18 mouse cellular contexts compared by ENCODE assay signal in genomic region chr16:37940291-37940690, GRCm38 (mm10). TPM values are rescaled to one million over a fixed set of nuclear protein-coding genes. Genes with fewer than 3 reads are reported as not detected.
DNase-seq lines count a peak whose midpoint lies in the region; TF ChIP-seq lines count a peak whose summit lies in the region.
"Had no signal": no experiment of that assay in that cellular context is flagged by ENCODE, and none has a peak within 500 bp of the region (broad histone marks: within the 10 kb centered on the region; RNA-seq: fewer than 3 reads in every experiment).

No protein-coding gene starts in this region.

- peak; percentile 48 for DNase-seq in adrenal gland, adult 2 months
- no peak for DNase-seq in adrenal gland, postnatal 10 days
- peak; percentile 61 to 76 for DNase-seq in kidney, postnatal 4 days
- no peak for DNase-seq in kidney, adult 18-20 months
- DNase-seq in adrenal gland, postnatal 36 days: peak; percentile 24 to 52
- no peak for DNase-seq in thymus, postnatal 0 days (ENCODE audit: low spot score)
- no peak for DNase-seq in left cerebral cortex, postnatal 4 days
- DNase-seq: cerebellum, postnatal 14 days; heart, adult 11 months; lung, embryonic 14.5 days; right cerebral cortex, postnatal 25 days; thymus, postnatal 14 days had no signal

- no peaks in the 10 kb centered on the region for H3K27me3 ChIP-seq in myocyte (ENCODE audit: control insufficient read depth, insufficient read depth, insufficient read length)
- H3K27me3 ChIP-seq: embryonic facial prominence, embryonic 12.5 days; hindbrain, embryonic 15.5 days; limb, embryonic 15.5 days had no signal

- H3K4me2 ChIP-seq in myocyte (ENCODE audit: low read depth): peak overlapping the region; percentile 69
- H3K4me2 ChIP-seq: embryonic facial prominence, embryonic 12.5 days; hindbrain, embryonic 15.5 days; limb, embryonic 15.5 days; lung, embryonic 14.5 days had no signal

- no peak for TF ChIP-seq POLR2A in myocyte (IDR thresholded peaks at IDR 0.05; ENCODE audit: insufficient read length, low read depth)

- no peaks in the 10 kb centered on the region for H3K36me3 ChIP-seq in myocyte (ENCODE audit: control insufficient read depth, insufficient read depth)
- H3K36me3 ChIP-seq: embryonic facial prominence, embryonic 12.5 days; G1E; hindbrain, embryonic 15.5 days; limb, embryonic 15.5 days; midbrain, embryonic 10.5 days had no signal

- H3K79me2 ChIP-seq in myocyte (ENCODE audit: control insufficient read depth, insufficient read depth): no peaks in the 10 kb centered on the region

- intact Hi-C loops in left cerebral cortex, postnatal 4 days (cut with DNase I): no loop called here

- H3ac ChIP-seq in myocyte (ENCODE audit: control insufficient read depth, insufficient read length): no peak overlapping the region

- peak overlapping the region; percentile 15 for H3K4me3 ChIP-seq in myocyte
- H3K4me3 ChIP-seq: embryonic facial prominence, embryonic 12.5 days; hindbrain, embryonic 15.5 days; limb, embryonic 15.5 days; midbrain, embryonic 10.5 days had no signal

TF ChIP-seq in myocyte, 11 proteins besides CTCF, POLR2A, EP300 and RAD21:
- TF ChIP-seq MAX (IDR thresholded peaks at IDR 0.05; ENCODE audit: low read depth) (peak; percentile 43), MYOG (IDR thresholded peaks at IDR 0.05; ENCODE audit: control insufficient read depth in 1 of 3, insufficient read depth in 1 of 3, insufficient read length in 2 of 3, low read depth in 2 of 3) (no peak), E2F4 (IDR thresholded peaks at IDR 0.05; ENCODE audit: insufficient read depth) (no peak), USF1 (IDR thresholded peaks at IDR 0.05; ENCODE audit: low read depth) (peak; percentile 54), REST (IDR thresholded peaks at IDR 0.05; ENCODE audit: insufficient read depth, insufficient read length) (no peak), POLR2AphosphoS2 (IDR thresholded peaks at IDR 0.05; ENCODE audit: insufficient read length, low read depth) (no peak)

RNA-seq across cellular contexts. Expression of gene Gpr156, which starts 24.0 kb away (rescaled TPM):
- total RNA-seq in adrenal gland, adult 2 months (2021): under 1 TPM in 1 of 2 experiments, not detected in 1; 0.07 TPM
- 0.04 TPM in 2 replicates for polyA plus RNA-seq in adrenal gland, adult 2 months (2012; rRNA removed)
- total RNA-seq in adrenal gland, postnatal 10 days (2021): under 1 TPM; 0.24 to 0.48 TPM
- under 1 TPM; 0.10 to 0.13 TPM for total RNA-seq in adrenal gland, postnatal 36 days (2021)
- 0.06 TPM for polyA plus RNA-seq in myocyte (2012; fragmentation: generic; extraction: Trizol)
- 0.13 and 0.23 TPM in 2 replicates for polyA plus RNA-seq in thymus, postnatal 0 days (2015; fragmentation: Nextera tagmentation; extraction: Ambion mirVana)
- 1 to 10 TPM; 2.2 to 2.6 TPM for total RNA-seq in left cerebral cortex, postnatal 4 days (2021)
- polyA plus RNA-seq: G1E had no signal

Comparison
In these comparisons a context has a peak if more than half of its experiments do, and no peak if none do; other contexts are left out.
1. DNase-seq: peak in adrenal gland, adult 2 months (single experiment), kidney, postnatal 4 days (2 of 2) and adrenal gland, postnatal 36 days (2 of 2); none in adrenal gland, postnatal 10 days (single experiment), kidney, adult 18-20 months (single experiment), thymus, postnatal 0 days (single experiment) and left cerebral cortex, postnatal 4 days (single experiment).